Mouse (Mus musculus) embryonic fibroblast, embryonic 13.5 days (primary cell): ENCODE data around the gene Gm10681. TPM values are rescaled to one million over a fixed set of nuclear protein-coding genes. Genes with fewer than 3 reads are reported as not detected.
"Not testable (repeated sequence)": the region's sequence is repeated elsewhere in the genome, so short reads cannot be mapped to it uniquely, and the experiment has no call there.

ENCODE experiments used
- H3K27ac ChIP-seq: 2 replicates; pipeline ENCODE4 v1.5.1; 2012; ENCODE audit warnings: low read length, control low read depth, inconsistent platforms; ENCODE audit not compliant: insufficient read depth
- H3K4me1 ChIP-seq: 2 replicates; pipeline ENCODE4 v1.6.1; 2011; ENCODE audit warnings: low read length; ENCODE audit not compliant: control insufficient read depth, insufficient read depth
- H3K4me3 ChIP-seq: 2 replicates; pipeline ENCODE4 v1.5.1; 2011; ENCODE audit warnings: mild to moderate bottlenecking, control low read depth, low read length; ENCODE audit not compliant: insufficient read depth
- polyA plus RNA-seq: library from polyadenylated mRNA; stranded (reverse); fragments of >200 nt; gene quantifications from 2 replicates; pipeline ENCODE4 v1.2.4, GENCODE M21; 2011; ENCODE audit warnings: low read depth; ENCODE audit not compliant: missing spikeins, insufficient read length

The Gm10681 gene
- polyA plus RNA-seq, 1 experiment, result not detected

DNA sequence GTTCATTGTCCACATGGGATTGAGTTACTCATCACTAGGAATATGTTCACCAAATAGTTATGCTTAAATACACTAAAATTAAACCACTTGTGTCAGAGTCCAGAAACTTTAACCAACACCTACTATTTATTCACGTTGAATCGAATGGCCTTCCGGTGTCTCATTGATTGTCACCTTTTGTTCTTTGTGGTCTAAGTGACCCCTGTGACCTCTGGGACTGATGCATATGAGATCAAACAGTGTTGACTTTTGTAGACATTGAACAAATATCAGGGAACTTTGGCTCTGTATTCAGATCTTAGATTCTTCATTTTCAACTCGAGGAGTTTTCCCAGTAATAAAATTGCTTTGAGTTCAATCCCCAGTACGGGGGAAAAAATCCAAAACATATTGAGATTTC lies 27.9 kb downstream of the Gm10681 start:
- H3K4me1 ChIP-seq, H3K4me3 ChIP-seq, H3K27ac ChIP-seq: not testable (repeated sequence)

DNA sequence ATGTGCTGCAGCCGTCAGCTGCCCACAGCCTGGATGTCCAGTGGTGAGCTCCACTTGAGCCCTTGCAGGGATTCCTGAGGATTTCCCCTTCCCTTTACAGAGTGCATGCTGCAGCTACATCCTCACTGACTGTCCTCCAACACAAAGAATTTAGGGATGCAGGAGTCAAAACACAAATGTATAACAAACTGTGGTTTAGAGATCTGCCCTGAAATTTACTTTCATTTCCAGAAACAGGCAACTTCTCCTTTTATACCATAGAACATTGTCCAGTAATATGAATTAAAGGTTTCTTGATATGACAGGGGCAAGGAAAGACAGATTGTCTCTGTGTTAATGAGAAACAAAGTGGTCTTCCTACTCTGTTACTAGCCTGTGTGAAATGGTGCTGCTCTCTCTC lies 37.8 kb downstream of the Gm10681 start:
- not testable (repeated sequence) for H3K4me1 ChIP-seq, H3K27ac ChIP-seq, H3K4me3 ChIP-seq

DNA sequence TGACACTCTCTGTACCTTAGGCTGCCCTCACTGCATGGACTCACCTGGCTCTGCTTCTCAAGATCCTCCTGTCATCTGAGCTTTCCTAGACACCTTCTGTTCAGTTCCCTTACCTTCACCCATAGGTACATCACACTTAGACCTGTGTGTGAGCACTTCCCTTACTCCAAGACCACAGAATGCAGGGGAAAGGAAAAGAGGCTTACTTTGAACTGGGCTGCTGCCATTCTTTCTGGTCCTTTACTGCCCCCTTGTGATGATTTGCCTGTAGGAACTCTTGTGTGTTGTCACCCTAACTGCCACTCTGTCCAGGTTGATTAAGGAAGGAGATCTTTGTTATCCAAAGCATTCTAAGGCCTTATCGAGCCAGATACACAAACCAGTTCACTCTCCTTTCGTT lies 38.4 kb downstream of the Gm10681 start:
- not testable (repeated sequence) for H3K4me1 ChIP-seq, H3K27ac ChIP-seq, H3K4me3 ChIP-seq

DNA sequence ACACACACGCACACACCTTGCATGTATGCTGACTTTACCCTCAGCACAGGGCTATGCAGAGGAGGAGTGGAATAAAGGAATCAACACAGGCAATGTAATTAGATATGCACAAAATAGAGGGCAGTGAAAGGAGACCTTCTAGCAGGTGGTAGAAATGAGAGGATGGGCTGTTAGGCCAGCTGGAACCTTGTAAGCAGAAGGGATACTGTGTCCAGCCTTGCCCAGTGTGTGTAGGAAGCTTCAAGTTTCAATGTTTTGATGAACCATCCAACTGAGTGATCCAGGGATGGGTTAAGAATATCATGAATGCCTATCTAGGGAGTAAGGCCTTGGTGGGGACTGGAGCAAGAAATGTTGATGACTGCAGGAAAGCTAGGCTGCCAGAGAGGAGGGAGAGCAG lies 40.1 kb downstream of the Gm10681 start:
- H3K4me3 ChIP-seq, H3K4me1 ChIP-seq, H3K27ac ChIP-seq: not testable (repeated sequence)

DNA sequence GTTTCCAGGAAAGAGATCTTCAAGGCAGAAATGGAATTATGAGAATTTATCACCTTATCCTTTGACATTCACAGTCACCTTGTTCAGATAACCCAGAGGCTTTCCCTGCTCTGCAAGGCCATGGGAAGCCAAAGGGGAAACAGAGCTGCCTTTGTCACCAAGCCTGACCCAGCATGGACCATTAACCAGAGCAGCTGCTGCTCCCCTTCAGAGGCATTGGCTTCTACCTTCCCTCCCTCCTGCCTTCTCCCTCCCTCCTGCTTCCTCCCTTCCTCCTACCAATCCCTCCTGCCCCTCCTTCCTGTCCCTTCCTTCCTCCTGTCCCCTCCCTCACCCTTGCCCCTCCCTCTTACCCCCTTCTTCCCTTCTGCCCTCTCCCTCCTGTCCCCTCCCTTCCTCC lies 41.0 kb downstream of the Gm10681 start:
- H3K4me3 ChIP-seq, H3K27ac ChIP-seq, H3K4me1 ChIP-seq: not testable (repeated sequence)

DNA sequence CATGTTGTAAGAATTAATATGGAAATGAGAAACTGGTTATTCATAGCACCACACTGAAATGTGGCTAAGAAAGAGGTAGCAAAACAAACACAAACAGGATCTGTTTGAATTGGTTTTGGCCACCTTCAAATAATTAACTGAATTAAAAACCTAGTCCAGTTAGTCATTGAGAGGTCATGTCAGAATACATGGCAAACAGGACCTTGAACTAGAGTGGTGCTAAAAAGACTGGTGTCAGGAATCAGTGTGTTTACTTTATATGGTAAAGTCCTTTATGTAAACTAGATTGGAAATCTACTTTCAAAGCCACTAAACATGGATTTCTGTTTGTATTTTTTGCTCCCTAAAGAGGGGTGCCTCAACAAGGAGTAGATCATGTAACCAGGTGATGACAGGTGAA lies 63.6 kb downstream of the Gm10681 start:
- not testable (repeated sequence) for H3K4me1 ChIP-seq, H3K4me3 ChIP-seq, H3K27ac ChIP-seq

DNA sequence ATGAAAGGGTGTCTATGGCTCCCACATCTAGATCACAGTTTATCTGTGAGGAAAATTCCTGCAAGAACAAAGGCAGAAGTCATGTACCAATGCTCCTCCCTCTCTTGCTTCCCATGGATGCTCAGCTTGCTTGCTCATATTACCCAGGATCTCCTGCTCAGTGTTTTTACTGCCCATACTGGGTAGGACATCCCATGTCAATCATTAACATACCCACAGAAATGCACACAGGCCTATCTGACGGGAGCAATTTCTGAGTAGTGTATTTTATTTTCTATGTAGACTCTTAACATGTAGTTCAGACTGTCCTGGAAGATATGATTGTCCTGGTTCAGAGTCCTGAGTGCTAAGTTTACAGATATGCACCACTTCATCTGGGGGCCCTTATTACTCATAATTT lies 64.1 kb downstream of the Gm10681 start:
- not testable (repeated sequence) for H3K4me1 ChIP-seq, H3K4me3 ChIP-seq, H3K27ac ChIP-seq

DNA sequence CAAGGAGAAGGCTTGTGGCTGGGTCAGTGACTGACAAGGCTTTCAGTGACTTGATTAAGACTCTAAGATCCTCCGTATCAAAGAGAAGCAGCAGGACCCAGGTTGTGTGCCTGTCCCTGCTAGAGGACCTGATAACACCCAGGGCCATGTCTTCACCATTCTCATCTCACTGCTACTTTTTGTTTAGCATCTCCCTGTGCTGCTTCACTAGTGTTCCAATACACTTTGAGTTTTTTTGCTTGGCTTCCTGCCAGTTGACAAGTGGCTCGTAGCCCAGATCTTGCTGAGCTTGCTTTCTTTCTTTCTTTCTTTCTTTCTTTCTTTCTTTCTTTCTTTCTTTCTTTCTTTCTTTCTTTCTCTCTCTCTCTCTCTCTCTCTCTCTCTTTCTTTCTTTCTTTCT lies 65.8 kb downstream of the Gm10681 start:
- H3K4me1 ChIP-seq, H3K27ac ChIP-seq: not testable (repeated sequence)

DNA sequence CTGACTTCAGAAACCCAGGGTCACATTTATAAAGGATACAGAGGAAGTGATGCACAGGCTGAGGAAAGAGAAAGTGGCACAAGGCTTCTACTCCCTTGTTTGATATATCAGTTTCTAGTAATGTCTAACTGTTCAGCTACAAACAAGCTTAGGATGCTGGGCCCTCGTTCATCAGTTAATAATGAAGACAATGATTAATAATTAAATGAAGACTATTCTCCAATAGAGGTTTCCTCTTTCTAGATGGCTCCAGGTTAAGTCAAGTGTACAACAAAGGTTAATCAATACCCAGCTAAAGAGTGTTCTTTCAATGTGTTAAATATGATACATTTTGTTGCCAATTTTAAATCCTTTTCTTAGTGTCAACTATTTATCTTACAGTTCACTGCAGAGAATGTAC lies 78.2 kb downstream of the Gm10681 start, which contains the start of gene Hsd3b4:
Gene Hsd3b4 (minus strand): TSS at position 101 of the 400 bp plus-strand sequence.
- H3K4me1 ChIP-seq, H3K27ac ChIP-seq, H3K4me3 ChIP-seq: not testable (repeated sequence)

More for the DNA sequence above, 65.8 kb downstream of the Gm10681 start:
- H3K4me3 ChIP-seq, result not testable (repeated sequence)

DNA sequence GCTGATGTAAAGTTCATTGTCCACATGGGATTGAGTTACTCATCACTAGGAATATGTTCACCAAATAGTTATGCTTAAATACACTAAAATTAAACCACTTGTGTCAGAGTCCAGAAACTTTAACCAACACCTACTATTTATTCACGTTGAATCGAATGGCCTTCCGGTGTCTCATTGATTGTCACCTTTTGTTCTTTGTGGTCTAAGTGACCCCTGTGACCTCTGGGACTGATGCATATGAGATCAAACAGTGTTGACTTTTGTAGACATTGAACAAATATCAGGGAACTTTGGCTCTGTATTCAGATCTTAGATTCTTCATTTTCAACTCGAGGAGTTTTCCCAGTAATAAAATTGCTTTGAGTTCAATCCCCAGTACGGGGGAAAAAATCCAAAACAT lies 81.4 kb downstream of the Gm10681 start:
- H3K27ac ChIP-seq, H3K4me3 ChIP-seq, H3K4me1 ChIP-seq: not testable (repeated sequence)

Other genes starting within 250 kb of the Gm10681 start
- 232 and 249 TPM in 2 replicates for gene Phgdh, start 248.8 kb downstream of the Gm10681 start, polyA plus RNA-seq
- 7.6 and 10.2 TPM in 2 replicates for gene Zfp697, start 206.3 kb downstream of the Gm10681 start, polyA plus RNA-seq
- not detected in 2 replicates for gene Gm4450, start 131.7 kb downstream of the Gm10681 start, polyA plus RNA-seq
- not detected in 2 replicates for gene Hsd3b4, start 78.3 kb downstream of the Gm10681 start, polyA plus RNA-seq
- gene Hsd3b5, start 41.4 kb upstream of the Gm10681 start, polyA plus RNA-seq, result not detected in 2 replicates
- not detected in 2 replicates for gene Hsd3b2, start 135.7 kb upstream of the Gm10681 start, polyA plus RNA-seq
- gene Hsd3b3, start 174.3 kb upstream of the Gm10681 start, polyA plus RNA-seq, result not detected in 2 replicates
- not detected in 2 replicates for gene Hsd3b6, start 225.6 kb upstream of the Gm10681 start, polyA plus RNA-seq